Mouse (Mus musculus): Measurements from ENCODE around the gene Cald1. TPM values are rescaled to one million over a fixed set of nuclear protein-coding genes. Genes with fewer than 3 reads are reported as not detected.

The Cald1 gene
- polyA plus RNA-seq, 1 experiment from 2014 or later, result 233 TPM

DNA sequence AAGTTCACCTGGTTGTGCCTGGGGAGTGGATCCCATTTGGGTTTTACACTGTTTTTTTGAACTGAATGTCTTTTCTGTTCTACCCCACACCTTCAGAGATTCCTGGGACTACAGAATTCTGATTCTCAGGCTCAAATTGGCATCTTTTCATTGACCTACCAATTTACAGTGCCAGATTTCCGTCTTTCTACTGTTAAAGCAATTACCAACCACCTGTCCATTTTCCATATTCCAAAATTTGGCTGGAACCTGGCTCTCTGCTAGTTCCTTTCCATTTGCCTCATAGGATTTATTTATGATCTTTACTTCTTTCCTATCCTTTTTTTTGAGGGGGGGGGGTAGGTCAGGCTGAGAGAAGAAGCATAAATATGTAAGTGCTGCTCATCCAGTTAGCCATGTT, 4.9 kb upstream of the Cald1 start:
- no peak overlapping the region for H3K9ac ChIP-seq (ENCODE audit: low read depth, low read length)
- H3K4me1 ChIP-seq (replicated peaks; ENCODE audit: insufficient read depth, low read length), result no peaks in the 10 kb centered on the region
- WGBS, result 90% methylated on average over 1 of the region's 1 CpGs
- no peaks in the 10 kb centered on the region for H3K36me3 ChIP-seq (ENCODE audit: insufficient read depth, low read length)
- H3K27ac ChIP-seq, result no peak overlapping the region
- H3K4me2 ChIP-seq (ENCODE audit: low read length), result no peak overlapping the region
- no peaks in the 10 kb centered on the region for H3K27me3 ChIP-seq (ENCODE audit: insufficient read depth, low read length)
- H3K9me3 ChIP-seq (replicated peaks; ENCODE audit: low read length), result no peaks in the 10 kb centered on the region
- ATAC-seq (replicated peaks; ENCODE audit: low FRiP score, low read depth) (no peak), DNase-seq (ENCODE audit: low spot score) (no peak)
- no peak overlapping the region for H3K4me3 ChIP-seq (replicated peaks; ENCODE audit: low read depth, low read length)
- TF ChIP-seq CTCF (IDR thresholded peaks at IDR 0.05; ENCODE audit: low read depth), result no peak

DNA sequence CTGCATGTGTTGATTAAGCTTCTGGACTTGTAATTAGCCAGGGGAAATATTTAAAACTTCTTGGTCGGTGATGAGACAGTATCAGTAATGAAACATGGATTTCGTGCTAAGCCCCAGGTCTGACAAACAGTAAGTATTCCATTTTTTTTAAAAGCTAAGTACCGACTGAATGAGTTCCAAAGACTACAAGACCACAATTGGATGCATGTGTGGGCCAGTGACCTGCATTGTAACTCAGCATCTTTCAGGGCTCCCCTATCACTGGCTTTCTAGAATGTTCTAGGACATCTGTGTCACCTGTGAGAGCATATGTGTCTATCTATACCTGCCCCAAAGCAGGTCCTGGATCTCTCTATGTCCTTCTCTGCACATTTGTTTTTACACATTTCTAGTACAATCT, 984 bp upstream of the Cald1 start:
- no peaks in the 10 kb centered on the region for H3K36me3 ChIP-seq (ENCODE audit: insufficient read depth, low read length)
- no peak for TF ChIP-seq CTCF (IDR thresholded peaks at IDR 0.05; ENCODE audit: low read depth)
- peak overlapping the region; percentile 56; the same call in 1 of the 2 replicates for H3K4me2 ChIP-seq (ENCODE audit: low read length)
- H3K27me3 ChIP-seq (ENCODE audit: insufficient read depth, low read length), result no peaks in the 10 kb centered on the region
- WGBS, result 48% methylated on average over 3 of the region's 3 CpGs
- H3K4me1 ChIP-seq (replicated peaks; ENCODE audit: insufficient read depth, low read length), result no peaks in the 10 kb centered on the region
- no peak overlapping the region for H3K4me3 ChIP-seq (replicated peaks; ENCODE audit: low read depth, low read length)
- no peak for DNase-seq (ENCODE audit: low spot score)
- no peaks in the 10 kb centered on the region for H3K9me3 ChIP-seq (replicated peaks; ENCODE audit: low read length)
- H3K27ac ChIP-seq, result peak overlapping the region; percentile 68; the same call in 1 of the 2 replicates
- ATAC-seq (replicated peaks; ENCODE audit: low FRiP score, low read depth), result no peak
- H3K9ac ChIP-seq (ENCODE audit: low read depth, low read length), result no peak overlapping the region

DNA sequence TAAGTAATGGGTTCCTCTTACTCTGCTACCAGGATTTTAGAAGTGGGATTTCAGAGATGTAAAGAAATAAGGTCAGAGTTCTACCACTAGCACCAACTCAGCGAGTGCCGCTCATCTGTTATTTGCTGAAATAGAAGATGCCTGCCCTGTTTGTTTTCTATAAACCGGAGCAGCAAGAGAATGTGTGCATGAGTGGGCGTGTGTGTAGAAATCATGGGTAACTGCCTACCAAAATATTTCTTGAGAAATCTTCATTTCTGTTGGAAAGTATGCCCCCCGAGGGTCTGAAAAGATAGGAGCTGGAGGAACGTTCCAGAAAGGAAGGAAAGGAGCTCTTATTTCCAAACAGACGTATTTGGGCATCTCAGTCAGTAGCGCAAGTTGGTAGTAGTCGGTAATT, 871 bp downstream of the Cald1 start:
- H3K4me2 ChIP-seq (ENCODE audit: low read length), result peak overlapping the region; percentile 56
- H3K4me1 ChIP-seq (replicated peaks; ENCODE audit: insufficient read depth, low read length), result peaks cover 5% of the 10 kb centered on the region; the same call in 1 of the 2 replicates
- peak overlapping the region; percentile 37 for H3K4me3 ChIP-seq (replicated peaks; ENCODE audit: low read depth, low read length)
- no peak for ATAC-seq (replicated peaks; ENCODE audit: low FRiP score, low read depth)
- no peaks in the 10 kb centered on the region for H3K9me3 ChIP-seq (replicated peaks; ENCODE audit: low read length)
- H3K9ac ChIP-seq (ENCODE audit: low read depth, low read length), result peak overlapping the region; percentile 62
- peak overlapping the region; percentile 68 for H3K27ac ChIP-seq
- H3K27me3 ChIP-seq (ENCODE audit: insufficient read depth, low read length), result no peaks in the 10 kb centered on the region
- WGBS, result 27% methylated on average over 9 of the region's 9 CpGs
- TF ChIP-seq CTCF (IDR thresholded peaks at IDR 0.05; ENCODE audit: low read depth), result no peak
- peak; percentile 44 for DNase-seq (ENCODE audit: low spot score)
- H3K36me3 ChIP-seq (ENCODE audit: insufficient read depth, low read length), result no peaks in the 10 kb centered on the region

- Histone ChIP-seq H3K27ac (peak overlapping the region; percentile 68), H3K9ac (ENCODE audit: low read depth, low read length) (peak overlapping the region; percentile 62), H3K27me3 (ENCODE audit: insufficient read depth, low read length) (no peaks in the 10 kb centered on the region), H3K4me1 (replicated peaks; ENCODE audit: insufficient read depth, low read length) (peaks cover 5% of the 10 kb centered on the region; the same call in 1 of the 2 replicates), H3K4me3 (replicated peaks; ENCODE audit: low read depth, low read length) (peak overlapping the region; percentile 37), H3K4me2 (ENCODE audit: low read length) (peak overlapping the region; percentile 56), H3K36me3 (ENCODE audit: insufficient read depth, low read length) (no peaks in the 10 kb centered on the region), H3K9me3 (replicated peaks; ENCODE audit: low read length) (no peaks in the 10 kb centered on the region)
- 28% methylated on average over 10 of the region's 10 CpGs for WGBS
- no peak for TF ChIP-seq CTCF (IDR thresholded peaks at IDR 0.05; ENCODE audit: low read depth)
- DNase-seq (ENCODE audit: low spot score) (peak; percentile 79), ATAC-seq (replicated peaks; ENCODE audit: low FRiP score, low read depth) (no peak)
Observed at GRCm38 (mm10) chr6:34599631-34600111, 1.4 kb downstream of the Cald1 start.

DNA sequence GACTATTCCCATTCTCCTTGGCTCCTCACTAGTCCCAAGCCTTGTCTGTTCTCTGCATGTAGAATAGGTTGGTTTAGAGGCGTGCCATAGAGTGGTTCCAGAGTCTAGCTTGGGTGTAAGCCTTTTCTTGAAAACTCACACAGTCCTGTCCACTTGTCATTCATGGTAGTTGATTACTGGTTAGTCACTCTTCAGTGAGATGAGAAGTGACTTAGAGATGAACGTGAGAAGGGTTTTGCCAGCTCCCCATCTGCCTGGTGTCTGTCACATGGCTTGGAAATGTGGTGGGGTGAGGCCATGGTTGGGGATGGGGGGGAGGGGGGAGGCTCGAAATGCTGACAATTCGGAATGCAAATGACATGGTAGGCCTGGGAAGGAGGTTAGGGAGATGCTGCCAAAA, 2.5 kb downstream of the Cald1 start:
- WGBS, result 81% methylated on average over 4 of the region's 4 CpGs
- no peaks in the 10 kb centered on the region for H3K27me3 ChIP-seq (ENCODE audit: insufficient read depth, low read length)
- no peak overlapping the region for H3K9ac ChIP-seq (ENCODE audit: low read depth, low read length)

DNA sequence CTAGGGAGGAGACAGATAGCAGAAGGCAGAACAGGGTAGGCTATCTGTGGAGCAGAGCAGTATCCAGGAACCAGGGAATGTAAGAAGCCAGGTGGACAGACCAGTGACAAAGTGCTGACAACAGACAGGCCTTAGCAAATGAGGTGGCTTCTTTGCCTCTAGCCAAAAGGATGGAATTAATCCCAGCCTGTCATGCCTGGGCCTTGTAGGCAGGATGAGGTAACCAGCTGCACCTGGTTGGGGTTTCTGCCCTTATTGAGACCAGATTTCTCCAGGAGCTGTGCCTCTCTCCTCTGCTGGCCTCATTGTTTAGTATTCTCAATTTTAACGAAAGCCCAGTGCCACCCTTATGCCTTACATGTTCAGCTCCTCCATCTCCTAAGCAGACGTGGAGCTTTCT, 3.8 kb downstream of the Cald1 start:
- no peaks in the 10 kb centered on the region for H3K27me3 ChIP-seq (ENCODE audit: insufficient read depth, low read length)
- H3K4me2 ChIP-seq (ENCODE audit: low read length), result peak overlapping the region; percentile 4; the same call in 1 of the 2 replicates
- peaks cover 9% of the 10 kb centered on the region; the same call in 1 of the 2 replicates for H3K4me1 ChIP-seq (replicated peaks; ENCODE audit: insufficient read depth, low read length)
- H3K4me3 ChIP-seq (replicated peaks; ENCODE audit: low read depth, low read length), result no peak overlapping the region
- no peaks in the 10 kb centered on the region for H3K36me3 ChIP-seq (ENCODE audit: insufficient read depth, low read length)
- no peak for DNase-seq (ENCODE audit: low spot score)
- no peaks in the 10 kb centered on the region for H3K9me3 ChIP-seq (replicated peaks; ENCODE audit: low read length)
- WGBS, result 74% methylated on average over 2 of the region's 2 CpGs
- no peak overlapping the region for H3K9ac ChIP-seq (ENCODE audit: low read depth, low read length)
- H3K27ac ChIP-seq, result no peak overlapping the region
- no peak for ATAC-seq (replicated peaks; ENCODE audit: low FRiP score, low read depth)
- TF ChIP-seq CTCF (IDR thresholded peaks at IDR 0.05; ENCODE audit: low read depth), result no peak

More for the DNA sequence above, 2.5 kb downstream of the Cald1 start:
- peaks cover 9% of the 10 kb centered on the region; the same call in 1 of the 2 replicates for H3K4me1 ChIP-seq (replicated peaks; ENCODE audit: insufficient read depth, low read length)
- H3K9me3 ChIP-seq (replicated peaks; ENCODE audit: low read length), result no peaks in the 10 kb centered on the region
- peak overlapping the region; percentile 37; the same call in 1 of the 2 replicates for H3K4me3 ChIP-seq (replicated peaks; ENCODE audit: low read depth, low read length)
- H3K4me2 ChIP-seq (ENCODE audit: low read length), result peak overlapping the region; percentile 56
- H3K36me3 ChIP-seq (ENCODE audit: insufficient read depth, low read length), result no peaks in the 10 kb centered on the region
- ATAC-seq (replicated peaks; ENCODE audit: low FRiP score, low read depth) (no peak), DNase-seq (ENCODE audit: low spot score) (no peak)
- H3K27ac ChIP-seq, result no peak overlapping the region
- TF ChIP-seq CTCF (IDR thresholded peaks at IDR 0.05; ENCODE audit: low read depth), result no peak

- H3K36me3 ChIP-seq (ENCODE audit: insufficient read depth, low read length), result no peaks in the 10 kb centered on the region
- no peak overlapping the region for H3K9ac ChIP-seq (ENCODE audit: low read depth, low read length)
- H3K9me3 ChIP-seq (replicated peaks; ENCODE audit: low read length), result no peaks in the 10 kb centered on the region
- no peak overlapping the region for H3K4me2 ChIP-seq (ENCODE audit: low read length)
- no peaks in the 10 kb centered on the region for H3K27me3 ChIP-seq (ENCODE audit: insufficient read depth, low read length)
- ATAC-seq (replicated peaks; ENCODE audit: low FRiP score, low read depth), result no peak
- no peak overlapping the region for H3K4me3 ChIP-seq (replicated peaks; ENCODE audit: low read depth, low read length)
- TF ChIP-seq CTCF (IDR thresholded peaks at IDR 0.05; ENCODE audit: low read depth), result no peak
- peaks cover 23% of the 10 kb centered on the region; the same call in 1 of the 2 replicates for H3K4me1 ChIP-seq (replicated peaks; ENCODE audit: insufficient read depth, low read length)
- peak; percentile 61 for DNase-seq (ENCODE audit: low spot score)
- WGBS, result 48% methylated on average over 4 of the region's 4 CpGs
- peak overlapping the region; percentile 31; the same call in 1 of the 2 replicates for H3K27ac ChIP-seq
Observed at GRCm38 (mm10) chr6:34606407-34606806, 8.1 kb downstream of the Cald1 start.
